Mouse (Mus musculus): ENCODE measurements around the gene Gm49393.

GRCm38 (mm10) chr13:60936500-60936901 lies 1.1 kb upstream of the Gm49393 start, which contains the start of the genes Gm49391 and Ctla2a:
- TF ChIP-seq POLR2A (IDR thresholded peaks at IDR 0.05; ENCODE audit: insufficient read length, low read depth) (no peak), USF1 (IDR thresholded peaks at IDR 0.05; ENCODE audit: low read depth) (no peak), POLR2AphosphoS2 (IDR thresholded peaks at IDR 0.05; ENCODE audit: insufficient read length, low read depth) (no peak), MAX (IDR thresholded peaks at IDR 0.05; ENCODE audit: low read depth) (no peak), MYOG (IDR thresholded peaks at IDR 0.05; ENCODE audit: control insufficient read depth in 1 of 3, insufficient read depth in 1 of 3, insufficient read length in 2 of 3, low read depth in 2 of 3) (no peak), TCF3 (IDR thresholded peaks at IDR 0.05; ENCODE audit: insufficient read length, low read depth) (no peak), TCF12 (IDR thresholded peaks at IDR 0.05; ENCODE audit: insufficient read depth, poor library complexity, severe bottlenecking) (no peak), CEBPB (IDR thresholded peaks at IDR 0.05; ENCODE audit: insufficient read depth, poor library complexity, severe bottlenecking) (no peak), E2F4 (IDR thresholded peaks at IDR 0.05; ENCODE audit: insufficient read depth) (no peak), SRF (IDR thresholded peaks at IDR 0.05; ENCODE audit: control insufficient read depth, insufficient read length, low read depth) (no peak), REST (IDR thresholded peaks at IDR 0.05; ENCODE audit: insufficient read depth, insufficient read length) (no peak), MYOD1 (IDR thresholded peaks at IDR 0.05; ENCODE audit: control insufficient read depth in 1 of 3, insufficient read length in 2 of 3, low read depth in 2 of 3) (no peak)
